ENCODE assay signal across 11 mouse cellular contexts in the genomic region with DNA sequence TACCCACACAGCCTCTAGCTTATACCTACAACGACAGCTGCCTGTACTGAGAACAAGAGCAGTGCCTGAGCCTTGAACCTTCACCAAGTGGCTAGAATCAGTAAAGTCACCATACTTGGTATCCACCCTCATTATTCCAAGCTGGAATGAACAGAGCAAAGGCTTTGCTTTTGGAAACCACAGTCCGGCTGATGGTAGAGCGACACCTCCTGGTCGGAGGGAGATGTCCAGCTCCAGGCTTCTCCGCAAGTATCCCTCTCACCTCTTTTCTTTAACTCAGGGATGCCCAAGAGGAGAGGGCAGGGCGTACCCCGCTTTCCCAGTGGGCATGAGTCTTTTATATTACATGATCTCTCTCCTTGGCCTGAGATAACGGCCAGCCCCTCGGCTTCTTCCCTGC. TPM values are rescaled to one million over a fixed set of nuclear protein-coding genes. Genes with fewer than 3 reads are reported as not detected.
DNase-seq lines count a peak whose midpoint lies in the region; TF ChIP-seq lines count a peak whose summit lies in the region.
"Had no signal": no experiment of that assay in that cellular context is flagged by ENCODE, and none has a peak within 500 bp of the region (broad histone marks: within the 10 kb centered on the region; RNA-seq: fewer than 3 reads in every experiment).

No protein-coding gene starts in this region.

- TF ChIP-seq CTCF in bone marrow, adult 2 months (IDR thresholded peaks at IDR 0.05; ENCODE audit: control insufficient read depth, insufficient read depth, low read length) = peak; percentile 54; the same call in 1 of the 2 replicates
- TF ChIP-seq CTCF in thymus, adult 2 months (IDR thresholded peaks at IDR 0.05; ENCODE audit: borderline replicate concordance, control insufficient read depth, extremely low read depth, insufficient read depth, low read length, poor library complexity) = no peak

- no peak overlapping the region for H3K4me3 ChIP-seq in bone marrow, adult 2 months (replicated peaks; ENCODE audit: control insufficient read depth, low read depth, low read length)
- no peak overlapping the region for H3K4me3 ChIP-seq in thymus, adult 2 months (ENCODE audit: control insufficient read depth, insufficient read depth, low read length)
- H3K4me3 ChIP-seq: embryonic facial prominence, embryonic 12.5 days had no signal

- peak; percentile 68 for DNase-seq in adrenal gland, postnatal 10 days
- no peak for DNase-seq in adrenal gland, adult 8-10 months
- DNase-seq in left cerebral cortex, postnatal 4 days = peak; percentile 36
- no peak for DNase-seq in left cerebral cortex, postnatal 10 days (ENCODE audit: extremely low spot score in 1 of 2, low spot score in 2 of 2)
- peak; percentile 60 to 84 for DNase-seq in kidney, postnatal 36 days
- DNase-seq in left cerebral cortex, adult 8-10 months (ENCODE audit: low spot score in 2 of 2) = no peak
- DNase-seq in thymus, adult 2 months = no peak

- H3K27me3 ChIP-seq in thymus, adult 2 months (ENCODE audit: control insufficient read depth, insufficient read depth, low read length) = no peaks in the 10 kb centered on the region

- WGBS in bone marrow, adult 2 months = 60% methylated on average over 9 of the region's 9 CpGs
- WGBS in thymus, adult 2 months = 71% methylated on average over 9 of the region's 9 CpGs

- no peak for TF ChIP-seq POLR2A in bone marrow, adult 2 months (IDR thresholded peaks at IDR 0.05; ENCODE audit: borderline replicate concordance, control insufficient read depth, low read depth, low read length)
- TF ChIP-seq POLR2A in thymus, adult 2 months (IDR thresholded peaks at IDR 0.05; ENCODE audit: control insufficient read depth, extremely low read depth, insufficient read depth, low read length, poor library complexity) = no peak

- H3K36me3 ChIP-seq in thymus, adult 2 months (ENCODE audit: control insufficient read depth, insufficient read depth, low read length) = no peaks in the 10 kb centered on the region
- H3K36me3 ChIP-seq: embryonic facial prominence, embryonic 12.5 days had no signal

- no peaks in the 10 kb centered on the region for H3K4me1 ChIP-seq in bone marrow, adult 2 months (ENCODE audit: control insufficient read depth, insufficient read depth, low read length)
- H3K4me1 ChIP-seq in thymus, adult 2 months (replicated peaks; ENCODE audit: control insufficient read depth, insufficient read depth, low read length) = peaks cover 14% of the 10 kb centered on the region

- no peak overlapping the region for H3K27ac ChIP-seq in bone marrow, adult 2 months (ENCODE audit: control insufficient read depth, insufficient read depth, low read depth, low read length, poor library complexity)
- H3K27ac ChIP-seq in thymus, adult 2 months (ENCODE audit: control insufficient read depth, insufficient read depth, low read length) = no peak overlapping the region
- H3K27ac ChIP-seq: embryonic facial prominence, embryonic 12.5 days had no signal

- intact Hi-C loops in left cerebral cortex, postnatal 4 days (cut with DNase I) = no loop called here
- intact Hi-C loops in left cerebral cortex, postnatal 10 days (cut with DNase I) = loop anchor here (5.0 kb wide), 1 partner anchor 132 kb away; no protein-coding TSS in a partner anchor

RNA-seq across cellular contexts. Expression of gene Srarp, which starts 6.1 kb away (rescaled TPM):
- total RNA-seq in adrenal gland, postnatal 10 days (2021) = not detected
- under 1 TPM in 1 of 4 experiments, not detected in 3; 0.68 TPM for total RNA-seq in adrenal gland, adult 8-10 months (2022)
- total RNA-seq in left cerebral cortex, postnatal 4 days (2021) = 1 to 10 TPM; 1.5 to 1.8 TPM
- 1 to 10 TPM; 2.5 to 3.5 TPM for total RNA-seq in left cerebral cortex, postnatal 10 days (2021)
- polyA plus RNA-seq in bone marrow, adult 2 months (2011; ENCODE audit: insufficient read depth, insufficient read length, low replicate concordance, missing spikeins) = not detected in 2 replicates
- 1 to 10 TPM; 2.8 to 4.9 (median 3.0) TPM for total RNA-seq in left cerebral cortex, adult 8-10 months (2022)
- 0.40 and 0.42 TPM in 2 replicates for polyA plus RNA-seq in thymus, adult 2 months (2012; rRNA removed)
- polyA plus RNA-seq: embryonic facial prominence, embryonic 12.5 days had no signal

RNA-seq across cellular contexts. Expression of gene Hspb7, which starts 9.3 kb away (rescaled TPM):
- 10 to 100 TPM in 1 of 2 experiments, 1 to 10 TPM in 1; 9.0 to 31.7 TPM for total RNA-seq in adrenal gland, postnatal 10 days (2021)
- total RNA-seq in adrenal gland, adult 8-10 months (2022) = under 1 TPM; 0.38 to 0.97 (median 0.57) TPM
- not detected for total RNA-seq in left cerebral cortex, postnatal 4 days (2021)
- under 1 TPM; 0.11 to 0.20 TPM for total RNA-seq in left cerebral cortex, postnatal 10 days (2021)
- polyA plus RNA-seq in bone marrow, adult 2 months (2011; ENCODE audit: insufficient read depth, insufficient read length, low replicate concordance, missing spikeins) = 0.34 and 0.72 TPM in 2 replicates
- under 1 TPM; 0.30 to 0.97 (median 0.73) TPM for total RNA-seq in left cerebral cortex, adult 8-10 months (2022)
- 3.3 and 36.2 TPM in 2 replicates for polyA plus RNA-seq in thymus, adult 2 months (2012; rRNA removed)
- polyA plus RNA-seq: embryonic facial prominence, embryonic 12.5 days had no signal

RNA-seq across cellular contexts. Expression of gene Clcnkb, which starts 14.0 kb away (rescaled TPM):
- total RNA-seq in adrenal gland, postnatal 10 days (2021) = not detected
- total RNA-seq in adrenal gland, adult 8-10 months (2022) = not detected
- total RNA-seq in left cerebral cortex, postnatal 4 days (2021) = not detected
- total RNA-seq in left cerebral cortex, postnatal 10 days (2021) = not detected
- not detected in 2 replicates for polyA plus RNA-seq in bone marrow, adult 2 months (2011; ENCODE audit: insufficient read depth, insufficient read length, low replicate concordance, missing spikeins)
- under 1 TPM in 1 of 4 experiments, not detected in 3; 0.74 TPM for total RNA-seq in left cerebral cortex, adult 8-10 months (2022)
- 0.24 and 0.27 TPM in 2 replicates for polyA plus RNA-seq in thymus, adult 2 months (2012; rRNA removed)
- total RNA-seq: layer of hippocampus, adult 8-10 months had no signal
- polyA plus RNA-seq: embryonic facial prominence, embryonic 12.5 days; neural tube, embryonic 14.5 days had no signal

RNA-seq across cellular contexts. Expression of gene Zbtb17, which starts 14.6 kb away (rescaled TPM):
- 10 to 100 TPM; 16.2 to 20.0 TPM for total RNA-seq in adrenal gland, postnatal 10 days (2021)
- 10 to 100 TPM; 14.8 to 25.6 (median 19.5) TPM for total RNA-seq in adrenal gland, adult 8-10 months (2022)
- total RNA-seq in left cerebral cortex, postnatal 4 days (2021) = 10 to 100 TPM; 32.7 to 35.3 TPM
- total RNA-seq in left cerebral cortex, postnatal 10 days (2021) = 10 to 100 TPM; 23.0 to 26.1 TPM
- polyA plus RNA-seq in bone marrow, adult 2 months (2011; ENCODE audit: insufficient read depth, insufficient read length, low replicate concordance, missing spikeins) = 12.1 and 24.1 TPM in 2 replicates
- total RNA-seq in left cerebral cortex, adult 8-10 months (2022) = 10 to 100 TPM; 36.7 to 42.0 (median 38.0) TPM
- 87.3 and 98.6 TPM in 2 replicates for polyA plus RNA-seq in thymus, adult 2 months (2012; rRNA removed)

RNA-seq across cellular contexts. Expression of gene Clcnka, which starts 31.3 kb away (rescaled TPM):
- not detected for total RNA-seq in adrenal gland, postnatal 10 days (2021)
- not detected for total RNA-seq in adrenal gland, adult 8-10 months (2022)
- total RNA-seq in left cerebral cortex, postnatal 4 days (2021) = under 1 TPM in 1 of 2 experiments, not detected in 1; 0.60 TPM
- not detected for total RNA-seq in left cerebral cortex, postnatal 10 days (2021)
- not detected in 2 replicates for polyA plus RNA-seq in bone marrow, adult 2 months (2011; ENCODE audit: insufficient read depth, insufficient read length, low replicate concordance, missing spikeins)
- total RNA-seq in left cerebral cortex, adult 8-10 months (2022) = 1 to 10 TPM in 1 of 4 experiments, under 1 TPM in 1, not detected in 2; 0.39 to 1.8 TPM
- 0.35 and 0.46 TPM in 2 replicates for polyA plus RNA-seq in thymus, adult 2 months (2012; rRNA removed)
- total RNA-seq: layer of hippocampus, adult 8-10 months had no signal

Comparison
In these comparisons a context has a peak if more than half of its experiments do, and no peak if none do; other contexts are left out.
1. DNase-seq: peak in adrenal gland, postnatal 10 days (single experiment), left cerebral cortex, postnatal 4 days (single experiment) and kidney, postnatal 36 days (2 of 2); none in adrenal gland, adult 8-10 months (single experiment), left cerebral cortex, postnatal 10 days (0 of 2), left cerebral cortex, adult 8-10 months (0 of 2) and thymus, adult 2 months (single experiment).
2. RNA of gene Hspb7, which starts 9.3 kb away (total RNA-seq): 9.0 to 31.7 TPM in adrenal gland, postnatal 10 days; 0.30 to 0.97 TPM in left cerebral cortex, adult 8-10 months, 0.38 to 0.97 TPM in adrenal gland, adult 8-10 months, 0.11 to 0.20 TPM in left cerebral cortex, postnatal 10 days and not detected in left cerebral cortex, postnatal 4 days; every median in the first group is over 4 times any median in the second.